Mouse (Mus musculus) forebrain, postnatal 0 days (tissue): ENCODE results near the gene Txndc2. TPM values are rescaled to one million over a fixed set of nuclear protein-coding genes. Genes with fewer than 3 reads are reported as not detected.

Experiments used
- ATAC-seq: fragments of 200-750 bp; cut with Nextera tagmentation; 2 replicates; pipeline ENCODE4 v1.8.0; 2017; ENCODE audit warnings: mild to moderate bottlenecking, moderate library complexity
- DNase-seq: peaks from one replicate; pipeline ENCODE4 v3.0.0-alpha.2; 2015
- H3K27ac ChIP-seq: fragments of 300-500 bp; sonication (generic); 2 replicates; pipeline ENCODE4 v1.5.1; 2014; ENCODE audit warnings: low read depth, mild to moderate bottlenecking, antibody characterized with exemption, low read length, moderate library complexity, mixed read lengths
- H3K27me3 ChIP-seq: fragments of 300-500 bp; sonication (generic); 2 replicates; pipeline ENCODE4 v1.6.1; 2014; ENCODE audit warnings: mild to moderate bottlenecking, low read length, mixed read lengths; ENCODE audit not compliant: insufficient read depth
- H3K36me3 ChIP-seq: fragments of 300-500 bp; sonication (generic); 2 replicates; pipeline ENCODE4 v1.6.1; 2014; ENCODE audit warnings: mild to moderate bottlenecking, moderate library complexity; ENCODE audit not compliant: insufficient read depth
- H3K4me1 ChIP-seq: fragments of 300-500 bp; sonication (generic); 2 replicates; pipeline ENCODE4 v1.6.1; 2014; ENCODE audit warnings: antibody characterized with exemption; ENCODE audit not compliant: insufficient read depth
- H3K4me2 ChIP-seq: fragments of 300-500 bp; sonication (generic); 2 replicates; pipeline ENCODE4 v1.6.1; 2014; ENCODE audit warnings: low read depth, mild to moderate bottlenecking, moderate library complexity
- H3K4me3 ChIP-seq: fragments of 300-500 bp; sonication (generic); 2 replicates; pipeline ENCODE4 v1.5.1; 2014; ENCODE audit warnings: low read depth, low read length, mixed read lengths
- H3K9ac ChIP-seq: fragments of 300-500 bp; sonication (generic); 2 replicates; pipeline ENCODE4 v1.6.1; 2014; ENCODE audit warnings: mild to moderate bottlenecking
- H3K9me3 ChIP-seq: fragments of 300-500 bp; sonication (generic); 2 replicates; pipeline ENCODE4 v1.6.1; 2016; ENCODE audit warnings: low read length
- CTCF ChIP-seq: sonication (generic); IDR thresholded peaks from 2 replicates; pipeline ENCODE4 v1.5.1; 2016; ENCODE audit warnings: antibody characterized with exemption, control low read depth, low read depth
- WGBS: fragments of 180-500 bp; shearing (Covaris S2); extraction: QIAGEN DNeasy Blood & Tissue Kit; methylation state at CpG from one replicate; pipeline ENCODE4 v1.1.7; 2014; 5-methylcytosine and 5-hydroxymethylcytosine counted together
- polyA plus RNA-seq: library from polyadenylated mRNA; unstranded; fragments of >200 nt; fragmentation: Nextera tagmentation; extraction: Ambion mirVana; gene quantifications from 2 replicates; pipeline ENCODE4 v1.2.1, GENCODE M21; 2015
- total RNA-seq: library from RNA; depleted of rRNA; stranded (reverse); fragments of >200 nt; gene quantifications from 2 replicates; pipeline ENCODE4 v1.2.3, GENCODE M21; 2014

The Txndc2 gene
- total and polyA plus RNA-seq, 2 experiments from 2014 or later, result 0.19 TPM; not detected in 1

- ATAC-seq, result no peak
- TF ChIP-seq CTCF, result no peak
- Histone ChIP-seq H3K9me3 (no peaks in the 10 kb centered on the region), H3K27me3 (no peaks in the 10 kb centered on the region), H3K4me3 (no peak overlapping the region), H3K36me3 (no peaks in the 10 kb centered on the region), H3K9ac (no peak overlapping the region), H3K27ac (no peak overlapping the region), H3K4me2 (no peak overlapping the region), H3K4me1 (no peaks in the 10 kb centered on the region)
- no peak for DNase-seq
- 89% methylated on average over 14 of the region's 14 CpGs for WGBS
Measured at GRCm38 (mm10) chr17:65667792-65668191, 25.8 kb upstream of the Txndc2 start.

GRCm38 (mm10) chr17:65666388-65667161 is 24.6 kb upstream of the Txndc2 start:
- Histone ChIP-seq H3K4me1 (no peaks in the 10 kb centered on the region), H3K9ac (no peak overlapping the region), H3K9me3 (no peaks in the 10 kb centered on the region), H3K27ac (no peak overlapping the region), H3K4me3 (no peak overlapping the region), H3K4me2 (no peak overlapping the region), H3K36me3 (no peaks in the 10 kb centered on the region), H3K27me3 (no peaks in the 10 kb centered on the region)
- DNase-seq, result no peak
- WGBS, result 88% methylated on average over 17 of the region's 17 CpGs
- no peak for TF ChIP-seq CTCF
- no peak for ATAC-seq

- H3K4me2 ChIP-seq, result no peak overlapping the region
- no peak overlapping the region for H3K9ac ChIP-seq
- H3K4me3 ChIP-seq, result no peak overlapping the region
- no peaks in the 10 kb centered on the region for H3K27me3 ChIP-seq
- no peaks in the 10 kb centered on the region for H3K36me3 ChIP-seq
- H3K4me1 ChIP-seq, result no peaks in the 10 kb centered on the region
- WGBS, result 93% methylated on average over 12 of the region's 12 CpGs
- H3K9me3 ChIP-seq, result no peaks in the 10 kb centered on the region
- TF ChIP-seq CTCF, result no peak
- no peak for DNase-seq
- ATAC-seq, result no peak
- no peak overlapping the region for H3K27ac ChIP-seq
Measured at GRCm38 (mm10) chr17:65665786-65666387, 23.9 kb upstream of the Txndc2 start.

- no peak overlapping the region for H3K9ac ChIP-seq
- H3K4me1 ChIP-seq, result no peaks in the 10 kb centered on the region
- no peaks in the 10 kb centered on the region for H3K27me3 ChIP-seq
- no peak overlapping the region for H3K4me3 ChIP-seq
- H3K9me3 ChIP-seq, result no peaks in the 10 kb centered on the region
- no peak overlapping the region for H3K4me2 ChIP-seq
- ATAC-seq, result no peak
- H3K27ac ChIP-seq, result no peak overlapping the region
- TF ChIP-seq CTCF, result no peak
- no peak for DNase-seq
- H3K36me3 ChIP-seq, result no peaks in the 10 kb centered on the region
- WGBS, result 80% methylated on average over 14 of the region's 14 CpGs
Measured at GRCm38 (mm10) chr17:65663329-65664078, 21.5 kb upstream of the Txndc2 start.

- Histone ChIP-seq H3K9me3 (no peaks in the 10 kb centered on the region), H3K27ac (no peak overlapping the region), H3K4me2 (no peak overlapping the region), H3K4me3 (no peak overlapping the region), H3K36me3 (no peaks in the 10 kb centered on the region), H3K9ac (no peak overlapping the region), H3K4me1 (no peaks in the 10 kb centered on the region), H3K27me3 (no peaks in the 10 kb centered on the region)
- ATAC-seq (no peak), DNase-seq (no peak)
- no peak for TF ChIP-seq CTCF
- WGBS, result 88% methylated on average over 3 of the region's 3 CpGs
Measured at GRCm38 (mm10) chr17:65662662-65663061, 20.7 kb upstream of the Txndc2 start.

- Histone ChIP-seq H3K27me3 (no peaks in the 10 kb centered on the region), H3K27ac (no peak overlapping the region), H3K9me3 (no peaks in the 10 kb centered on the region), H3K4me3 (no peak overlapping the region), H3K4me1 (no peaks in the 10 kb centered on the region), H3K36me3 (no peaks in the 10 kb centered on the region), H3K4me2 (no peak overlapping the region), H3K9ac (no peak overlapping the region)
- no peak for TF ChIP-seq CTCF
- no peak for DNase-seq
- WGBS, result 82% methylated on average over 2 of the region's 2 CpGs
- no peak for ATAC-seq
Measured at GRCm38 (mm10) chr17:65658416-65658815, 16.4 kb upstream of the Txndc2 start.

- Histone ChIP-seq H3K4me1 (no peaks in the 10 kb centered on the region), H3K27me3 (no peaks in the 10 kb centered on the region), H3K9me3 (no peaks in the 10 kb centered on the region), H3K9ac (no peak overlapping the region), H3K36me3 (no peaks in the 10 kb centered on the region), H3K4me3 (no peak overlapping the region), H3K27ac (no peak overlapping the region), H3K4me2 (no peak overlapping the region)
- TF ChIP-seq CTCF, result no peak
- DNase-seq (no peak), ATAC-seq (no peak)
- WGBS, result 79% methylated on average over 9 of the region's 9 CpGs
Measured at GRCm38 (mm10) chr17:65657958-65658357, 16.0 kb upstream of the Txndc2 start.
